Mouse (Mus musculus) ES-E14 (cell line): ENCODE results near the gene Cd247.

Experiments
- CHD2 ChIP-seq: IDR thresholded peaks from 2 replicates; pipeline ENCODE4 v1.6.1; 2014; ENCODE audit warnings: mild to moderate bottlenecking, low read depth, low read length, inconsistent platforms
- HCFC1 ChIP-seq: IDR thresholded peaks from 2 replicates; pipeline ENCODE4 v1.6.1; 2012; ENCODE audit warnings: low read length, inconsistent platforms, borderline replicate concordance; ENCODE audit not compliant: insufficient read depth
- MAFK ChIP-seq: IDR thresholded peaks from 2 replicates; pipeline ENCODE4 v1.6.1; 2014; ENCODE audit warnings: mild to moderate bottlenecking, low read depth, low read length, inconsistent platforms; ENCODE audit not compliant: insufficient read depth

- no peak for TF ChIP-seq HCFC1
- no peak for TF ChIP-seq CHD2
- no peak for TF ChIP-seq MAFK
Observed at GRCm38 (mm10) chr1:165786296-165786695, 2.2 kb upstream of the Cd247 start.
